Mouse (Mus musculus) gastrocnemius, postnatal 25 days (tissue): ENCODE data around the gene Faap100. TPM values are rescaled to one million over a fixed set of nuclear protein-coding genes. Genes with fewer than 3 reads are reported as not detected.
A peak's percentile ranks its signal among the peaks of the same experiment; 100 is the strongest.
"Not testable (repeated sequence)": the region's sequence is repeated elsewhere in the genome, so short reads cannot be mapped to it uniquely, and the experiment has no call there.

ENCODE experiments used
- DNase-seq: peaks from one replicate; pipeline ENCODE4 v3.0.0; 2022
- long read RNA-seq, 2 experiments: library from polyadenylated mRNA; stranded (forward); transcript quantifications; one replicate each; pipeline ENCODE4 v2.0.0; 2021
- total RNA-seq, 2 experiments: library from RNA; stranded (reverse); gene quantifications; 1 replicate in 1 of 2; 2 replicates in 1 of 2; pipeline ENCODE4 v1.2.3; 2021

Gene Faap100
- total RNA-seq: 10 to 100 TPM; 14.0 to 16.5 TPM
- long read RNA-seq, experiment 1, transcript Faap100-201 (10 exons, 3,193 nt): major isoform, 12 of 23 reads
- long read RNA-seq, experiment 1, partial matches to known transcripts: 4 of 23 reads
- long read RNA-seq, experiment 1, other reads (novel, unspliced or antisense): 7 of 23 reads
- long read RNA-seq, experiment 2, transcript Faap100-201 (10 exons, 3,193 nt): major isoform, 20 of 28 reads
- long read RNA-seq, experiment 2, partial matches to known transcripts: 3 of 28 reads
- long read RNA-seq, experiment 2, other reads (novel, unspliced or antisense): 5 of 28 reads

GRCm38 (mm10) chr11:120378611-120379540 is at the start of gene Faap100:
Faap100 (minus strand) TSS chr11:120378764.
- DNase-seq: peak; percentile 92

- DNase-seq: no peak
These were observed 48.2 kb upstream of the Faap100 start for GRCm38 (mm10) chr11:120426727-120427126.

DNA sequence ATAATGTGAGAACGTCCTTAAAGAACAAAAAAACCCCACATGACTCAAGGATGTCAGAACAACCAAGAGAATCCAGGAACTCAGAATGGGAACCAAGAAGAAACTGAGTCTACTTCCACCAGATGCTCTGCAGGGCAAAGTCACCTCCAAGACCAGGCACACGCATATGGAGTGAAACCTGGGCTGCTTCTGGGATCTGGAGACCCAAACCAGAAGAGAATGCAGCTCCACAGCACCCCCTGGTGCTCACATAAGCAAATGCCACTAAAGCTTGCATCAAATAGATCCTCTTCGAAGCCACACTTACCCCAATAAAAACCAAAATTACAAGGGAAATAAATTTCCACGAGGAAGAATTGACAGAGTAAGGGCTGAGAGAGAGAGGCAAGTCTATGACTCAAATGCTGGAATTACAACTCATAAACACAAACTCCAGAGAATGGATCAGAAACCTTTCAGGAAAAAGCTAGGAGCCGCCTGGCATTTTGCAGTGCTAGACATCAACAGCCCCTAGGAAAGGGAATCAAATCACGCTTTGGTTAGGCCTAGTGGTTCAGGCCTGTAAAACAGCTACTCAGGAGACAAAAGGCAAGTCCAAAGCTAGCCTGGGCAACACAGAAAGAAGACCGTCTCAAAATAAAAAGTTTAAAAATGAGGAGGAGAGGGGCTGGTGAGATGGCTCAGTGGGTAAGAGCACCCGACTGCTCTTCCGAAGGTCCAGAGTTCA is 45.2 kb upstream of the Faap100 start:
- DNase-seq: peak; percentile 32

- no peak for DNase-seq
These were observed 44.3 kb upstream of the Faap100 start for GRCm38 (mm10) chr11:120422651-120423568.

- no peak for DNase-seq
These were observed 40.0 kb upstream of the Faap100 start for GRCm38 (mm10) chr11:120418592-120418991.

- no peak for DNase-seq
These were observed 39.3 kb upstream of the Faap100 start for GRCm38 (mm10) chr11:120417852-120418251.

- DNase-seq: not testable (repeated sequence)
These were observed 35.1 kb upstream of the Faap100 start for GRCm38 (mm10) chr11:120413621-120414020.

DNA sequence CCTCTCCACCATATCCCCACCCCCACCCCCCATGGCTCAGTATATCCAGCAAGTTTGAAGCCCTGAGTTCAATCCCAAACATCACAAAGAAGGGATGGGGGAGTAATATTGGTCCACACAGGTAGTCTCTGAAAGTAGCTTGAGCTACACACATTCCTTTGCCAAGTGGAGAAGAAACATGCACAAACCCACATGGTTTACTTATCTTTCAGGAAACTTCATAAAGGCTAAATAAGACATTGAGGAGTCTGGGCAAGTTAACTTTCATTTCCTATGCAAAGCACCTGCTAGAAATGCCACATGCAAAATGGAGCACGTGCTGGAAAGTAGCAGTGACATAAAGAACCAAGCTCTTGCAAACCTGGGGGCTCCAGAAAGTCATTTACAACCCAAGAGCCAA is 27.9 kb upstream of the Faap100 start:
- DNase-seq: no peak

DNA sequence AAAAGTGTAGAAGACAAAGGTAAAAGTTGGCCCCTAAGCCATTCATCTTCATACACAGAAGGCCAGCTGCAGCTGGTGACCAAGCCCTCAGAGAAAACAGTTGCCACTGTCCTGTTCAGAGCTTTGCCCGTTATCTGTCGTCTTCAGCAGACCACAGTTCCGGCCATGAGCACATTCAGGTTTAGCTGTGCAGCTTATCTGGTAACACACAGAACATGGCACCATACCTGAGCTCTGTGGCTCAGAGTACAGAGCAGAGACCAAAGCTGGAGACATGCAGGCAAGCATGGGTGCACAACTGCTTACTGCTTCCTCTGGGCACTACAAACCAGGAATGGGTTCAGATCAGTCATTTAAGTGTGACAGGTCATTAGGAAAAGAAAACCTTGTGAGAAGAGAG is 27.3 kb upstream of the Faap100 start:
- DNase-seq: no peak

GRCm38 (mm10) chr11:120404814-120405213 is 26.2 kb upstream of the Faap100 start:
- no peak for DNase-seq

DNA sequence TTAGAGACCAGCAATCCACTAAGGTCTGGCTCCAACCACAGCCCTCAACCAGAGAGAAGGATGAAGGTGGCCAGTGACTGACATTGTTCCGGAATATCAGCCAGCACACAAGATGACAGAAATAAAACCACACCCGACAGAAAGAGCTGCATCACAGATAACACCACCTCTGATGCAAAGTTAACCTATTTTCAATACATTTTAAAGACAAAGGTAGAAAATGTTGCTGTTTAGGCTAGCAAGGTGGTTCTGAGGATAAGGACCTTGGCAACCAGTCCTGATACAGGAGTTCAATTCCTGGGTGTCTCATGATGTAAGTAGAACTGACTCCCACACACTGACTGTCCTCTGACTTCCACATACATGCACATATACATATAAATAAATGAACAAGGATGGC is 20.8 kb upstream of the Faap100 start:
- no peak for DNase-seq

GRCm38 (mm10) chr11:120397602-120398001 is 19.0 kb upstream of the Faap100 start:
- no peak for DNase-seq

GRCm38 (mm10) chr11:120395661-120396060 is 17.1 kb upstream of the Faap100 start:
- no peak for DNase-seq

DNA sequence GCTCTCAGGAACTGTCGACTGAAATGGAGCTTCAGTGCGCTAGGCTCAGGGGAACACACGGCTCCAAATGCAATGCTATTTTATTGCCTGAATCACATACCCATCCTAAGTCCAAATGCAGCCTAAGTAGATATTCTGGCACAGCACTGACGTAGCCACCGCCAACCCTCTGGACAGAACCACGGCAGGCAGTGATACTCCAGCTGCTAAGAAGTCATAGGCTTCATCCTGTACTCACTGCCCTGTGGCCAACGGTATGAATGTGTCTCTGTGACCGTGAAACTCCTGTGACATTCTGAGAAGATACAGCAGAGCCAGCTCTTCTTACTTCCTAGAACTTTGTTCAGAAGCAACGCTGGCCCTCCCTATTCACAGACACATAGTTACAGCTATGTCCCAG is 10.0 kb upstream of the Faap100 start:
- peak; percentile 60 for DNase-seq

DNA sequence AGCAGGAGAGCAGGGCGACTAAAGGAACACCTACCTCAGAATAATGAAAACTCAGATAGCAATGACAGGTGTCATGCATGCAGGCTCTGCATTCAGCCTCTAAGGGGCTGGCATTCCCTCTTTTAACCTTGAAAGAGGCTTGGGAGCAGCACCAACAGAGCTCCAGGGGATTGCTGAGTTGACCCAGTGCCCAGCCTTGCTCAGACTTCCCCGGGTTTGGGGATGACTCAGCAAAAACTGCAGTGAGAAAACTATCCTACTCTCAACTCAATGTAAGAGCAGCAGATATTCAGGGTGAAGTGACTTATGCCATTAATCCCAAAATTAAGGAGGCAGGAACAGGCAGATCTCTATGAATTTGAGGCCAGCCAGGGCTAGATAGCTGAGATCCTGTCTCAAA is 8.6 kb upstream of the Faap100 start:
- DNase-seq: no peak

- peak; percentile 70 for DNase-seq
These were observed 8.1 kb upstream of the Faap100 start for GRCm38 (mm10) chr11:120386632-120387031.

- no peak for DNase-seq
These were observed 3.9 kb upstream of the Faap100 start for GRCm38 (mm10) chr11:120382509-120382908.

DNA sequence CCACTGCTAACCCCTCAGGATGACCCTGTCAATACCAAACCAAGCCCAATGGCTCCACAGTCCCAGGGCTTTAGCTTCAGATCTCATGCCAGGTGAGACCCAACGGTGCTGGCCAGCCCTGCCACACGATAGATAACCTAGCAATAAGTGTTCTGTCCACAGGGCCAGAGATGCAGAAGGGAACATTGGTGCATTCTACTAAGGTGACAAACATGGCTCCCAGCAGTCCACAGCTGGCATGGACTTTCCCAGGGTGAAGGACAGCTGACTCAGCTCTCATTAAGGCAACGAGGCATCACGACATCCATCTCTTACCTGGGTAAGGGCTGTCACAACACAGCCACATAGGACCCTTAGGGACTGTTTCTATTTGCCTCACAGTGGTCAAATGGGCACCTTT is 2.6 kb upstream of the Faap100 start:
- no peak for DNase-seq

DNA sequence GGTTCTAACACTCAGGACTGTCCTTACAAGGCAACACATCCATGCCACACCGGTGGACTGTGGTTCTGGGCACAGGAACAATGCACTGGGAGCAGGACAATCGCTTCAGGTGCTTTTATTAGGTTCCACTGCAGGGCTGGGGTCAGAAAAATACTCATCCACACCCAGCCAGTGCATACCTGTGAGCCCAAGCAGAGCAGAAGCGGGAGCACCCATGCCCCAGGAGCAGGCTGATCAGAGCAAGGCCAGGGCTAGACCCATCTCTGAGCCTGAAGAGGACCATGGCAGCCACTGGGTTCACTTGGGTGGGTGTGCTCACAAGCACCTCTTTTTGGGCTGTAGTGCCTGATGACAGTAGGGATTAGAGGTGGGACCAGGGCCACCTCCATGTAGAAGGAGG is 1.7 kb upstream of the Faap100 start:
- DNase-seq: no peak

DNA sequence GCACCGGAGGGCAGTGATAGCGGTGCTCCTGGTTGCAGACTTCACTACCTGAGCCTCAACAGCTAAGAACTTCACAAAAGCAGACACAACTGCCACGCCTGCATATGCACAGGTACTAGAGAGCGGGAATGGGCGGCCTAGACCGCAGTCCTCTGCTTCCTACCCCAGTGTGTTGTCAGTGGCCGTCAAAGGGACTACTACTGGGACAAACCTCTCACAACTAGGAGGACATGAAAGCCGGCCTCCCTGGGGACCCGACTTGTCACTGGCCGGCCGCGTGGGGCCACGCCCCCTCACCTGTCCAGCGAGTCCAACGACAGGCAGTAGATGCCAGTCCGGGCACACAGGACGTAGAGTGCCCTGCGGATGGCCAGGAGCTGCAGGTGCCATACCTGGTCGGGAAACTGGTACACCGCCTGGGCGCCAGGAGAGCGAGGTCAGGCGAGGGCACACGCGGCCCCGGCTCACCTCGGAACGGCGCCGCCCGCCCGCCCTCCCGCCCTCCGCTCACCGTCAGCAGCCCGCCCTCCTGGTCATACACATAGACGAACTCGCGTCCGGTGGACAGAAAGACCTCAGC is 443 bp downstream of the Faap100 start:
- peak; percentile 70 for DNase-seq

DNA sequence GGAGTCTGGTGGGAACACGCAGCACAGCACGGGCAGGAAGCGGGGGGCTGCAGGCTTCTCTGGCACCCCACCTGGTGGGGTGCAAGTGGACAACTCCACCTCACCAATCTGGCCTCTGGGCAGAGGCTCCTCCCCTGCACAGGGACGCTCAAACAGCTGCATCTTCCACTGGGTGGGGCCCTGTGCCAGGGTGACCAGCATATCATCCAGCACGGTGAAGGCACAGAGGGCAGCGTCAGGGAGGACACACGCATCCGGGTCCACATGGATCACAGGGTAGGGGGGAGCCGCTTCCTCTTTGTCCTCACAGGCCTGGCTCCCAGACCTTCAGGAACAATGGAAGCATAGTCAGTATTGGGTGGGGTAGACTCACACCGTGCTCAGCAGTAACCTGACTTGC is 1.2 kb downstream of the Faap100 start:
- no peak for DNase-seq
